Comparison of ENCODE assay signal across 13 mouse cellular contexts in genomic region chr19:32337708-32338107, GRCm38 (mm10). TPM values are rescaled to one million over a fixed set of nuclear protein-coding genes. Genes with fewer than 3 reads are reported as not detected.
DNase-seq lines count a peak whose midpoint lies in the region; ATAC-seq and TF ChIP-seq lines count a peak whose summit lies in the region.
"Had no signal": no experiment of that assay in that cellular context is flagged by ENCODE, and none has a peak within 500 bp of the region (broad histone marks: within the 10 kb centered on the region; RNA-seq: fewer than 3 reads in every experiment).

No protein-coding gene starts in this region.

- no peaks in the 10 kb centered on the region for H3K9me3 ChIP-seq in heart, postnatal 0 days (replicated peaks; ENCODE audit: control insufficient read depth, low read length)
- H3K9me3 ChIP-seq in intestine, postnatal 0 days (ENCODE audit: control insufficient read depth) = no peaks in the 10 kb centered on the region
- H3K9me3 ChIP-seq in hindbrain, embryonic 10.5 days = no peaks in the 10 kb centered on the region
- H3K9me3 ChIP-seq: embryonic facial prominence, embryonic 13.5 days; hindbrain, embryonic 13.5 days had no signal

- DNase-seq in heart, postnatal 0 days (ENCODE audit: low spot score) = no peak
- DNase-seq in heart, adult 9 months (ENCODE audit: low spot score in 2 of 2) = no peak
- DNase-seq in 3T3-L1 (ENCODE audit: low read depth, low spot score) (peak; percentile 86), adipocyte (ENCODE audit: low spot score) (peak; percentile 47)
- no peak for DNase-seq in thymus, postnatal 14 days
- DNase-seq in hindbrain, embryonic 10.5 days (ENCODE audit: low spot score) = no peak
- DNase-seq: midbrain, embryonic 14.5 days; right cerebral cortex, postnatal 4 days had no signal

- TF ChIP-seq EP300 in heart, postnatal 0 days (IDR thresholded peaks at IDR 0.05; ENCODE audit: low read depth) = no peak

- peak overlapping the region; percentile 58; the same call in 1 of the 2 replicates for H3K27ac ChIP-seq in heart, postnatal 0 days (ENCODE audit: low read depth)
- no peak overlapping the region for H3K27ac ChIP-seq in intestine, postnatal 0 days (ENCODE audit: low read depth, low read length)
- no peak overlapping the region for H3K27ac ChIP-seq in hindbrain, embryonic 10.5 days
- H3K27ac ChIP-seq: embryonic facial prominence, embryonic 13.5 days; hindbrain, embryonic 13.5 days had no signal

- H3K27me3 ChIP-seq in heart, postnatal 0 days (ENCODE audit: control insufficient read depth, insufficient read depth, low read length) = no peaks in the 10 kb centered on the region
- H3K27me3 ChIP-seq in intestine, postnatal 0 days (replicated peaks; ENCODE audit: control insufficient read depth, insufficient read depth, low read length) = no peaks in the 10 kb centered on the region
- no peaks in the 10 kb centered on the region for H3K27me3 ChIP-seq in hindbrain, embryonic 10.5 days (ENCODE audit: insufficient read depth, poor library complexity, severe bottlenecking)
- H3K27me3 ChIP-seq: embryonic facial prominence, embryonic 13.5 days; hindbrain, embryonic 13.5 days had no signal

- no peak overlapping the region for H3K4me3 ChIP-seq in heart, postnatal 0 days (ENCODE audit: low read depth, low read length)
- no peak overlapping the region for H3K4me3 ChIP-seq in intestine, postnatal 0 days (ENCODE audit: low read depth, low read length)
- H3K4me3 ChIP-seq in hindbrain, embryonic 10.5 days = no peak overlapping the region
- H3K4me3 ChIP-seq: embryonic facial prominence, embryonic 13.5 days; hindbrain, embryonic 13.5 days had no signal

- TF ChIP-seq CTCF in heart, postnatal 0 days (IDR thresholded peaks at IDR 0.05; ENCODE audit: low read depth) = no peak
- TF ChIP-seq CTCF in intestine, postnatal 0 days (IDR thresholded peaks at IDR 0.05; ENCODE audit: low read depth) = no peak

- no peak overlapping the region for H3K9ac ChIP-seq in heart, postnatal 0 days (replicated peaks; ENCODE audit: low read depth, low read length)
- H3K9ac ChIP-seq in intestine, postnatal 0 days (ENCODE audit: low read depth, low read length) = no peak overlapping the region
- H3K9ac ChIP-seq: embryonic facial prominence, embryonic 13.5 days; hindbrain, embryonic 13.5 days had no signal

- H3K4me1 ChIP-seq in heart, postnatal 0 days (ENCODE audit: control insufficient read depth, insufficient read depth) = peaks cover 41% of the 10 kb centered on the region
- H3K4me1 ChIP-seq in intestine, postnatal 0 days (replicated peaks; ENCODE audit: control insufficient read depth, insufficient read depth, low read length) = 0 out of 2 replicates have a peak, but pooled peaks cover 13% of the 10 kb centered on the region
- peaks cover 18% of the 10 kb centered on the region for H3K4me1 ChIP-seq in hindbrain, embryonic 10.5 days (replicated peaks)
- H3K4me1 ChIP-seq: hindbrain, embryonic 13.5 days had no signal

- H3K36me3 ChIP-seq in heart, postnatal 0 days (replicated peaks; ENCODE audit: control insufficient read depth, insufficient read depth, low read length) = no peaks in the 10 kb centered on the region
- no peaks in the 10 kb centered on the region for H3K36me3 ChIP-seq in intestine, postnatal 0 days (ENCODE audit: control insufficient read depth, insufficient read depth)
- no peaks in the 10 kb centered on the region for H3K36me3 ChIP-seq in hindbrain, embryonic 10.5 days
- H3K36me3 ChIP-seq: embryonic facial prominence, embryonic 13.5 days; hindbrain, embryonic 13.5 days had no signal

- H3K4me2 ChIP-seq in heart, postnatal 0 days (ENCODE audit: low read depth, low read length) = no peak overlapping the region
- H3K4me2 ChIP-seq in intestine, postnatal 0 days (replicated peaks; ENCODE audit: low read depth) = no peak overlapping the region
- H3K4me2 ChIP-seq: embryonic facial prominence, embryonic 13.5 days; hindbrain, embryonic 13.5 days; liver, embryonic 11.5 days had no signal

- no peak for ATAC-seq in heart, postnatal 0 days (ENCODE audit: insufficient read depth, low read depth)
- 0 out of 2 replicates have a peak, but pooled peaks have one; percentile 33 for ATAC-seq in intestine, postnatal 0 days
- no peak for ATAC-seq in megakaryocyte, adult 5-6 weeks (ENCODE audit: poor library complexity, severe bottlenecking)

- 57% methylated on average over 6 of the region's 6 CpGs for WGBS in heart, postnatal 0 days
- 26% methylated on average over 6 of the region's 6 CpGs for WGBS in intestine, postnatal 0 days
- 54% methylated on average over 6 of the region's 6 CpGs for WGBS in hindbrain, embryonic 10.5 days

RNA-seq across cellular contexts. Expression of gene Sgms1, which starts 51.8 kb away (rescaled TPM):
- total RNA-seq in heart, postnatal 0 days (2014; rRNA removed; ENCODE audit: low replicate concordance) = 52.0 and 78.8 TPM in 2 replicates
- 29.4 and 31.1 TPM in 2 replicates for polyA plus RNA-seq in heart, postnatal 0 days (2015; fragmentation: Nextera tagmentation; extraction: Ambion mirVana)
- 18.6 and 23.6 TPM in 2 replicates for polyA plus RNA-seq in intestine, postnatal 0 days (2015; fragmentation: Nextera tagmentation; extraction: Ambion mirVana)
- total RNA-seq in megakaryocyte, adult 5-6 weeks (2015) = 45.4 and 48.3 TPM in 2 replicates
- total RNA-seq in megakaryocyte, adult 5-6 weeks (2017) = 44.9 and 69.6 TPM in 2 replicates
- polyA plus RNA-seq in hindbrain, embryonic 10.5 days (2016; fragmentation: Nextera tagmentation; extraction: Ambion mirVana) = 13.9 and 14.4 TPM in 2 replicates

Comparison
In these comparisons a context has a peak if more than half of its experiments do, and no peak if none do; other contexts are left out.
1. DNase-seq: peak in 3T3-L1 (single experiment) and adipocyte (single experiment); none in heart, postnatal 0 days (single experiment), heart, adult 9 months (0 of 2), thymus, postnatal 14 days (single experiment) and hindbrain, embryonic 10.5 days (single experiment).